Mouse (Mus musculus) cerebellum, adult 8-10 months (tissue): ENCODE data around the gene Pxk.
"Not testable (repeated sequence)": the region's sequence is repeated elsewhere in the genome, so short reads cannot be mapped to it uniquely, and the experiment has no call there.

Experiments
- DNase-seq: peaks from one replicate; pipeline ENCODE4 v3.0.0; 2022

The Pxk gene

GRCm38 (mm10) chr14:8108047-8108446 is 10.0 kb downstream of the Pxk start:
- DNase-seq: no peak

GRCm38 (mm10) chr14:8108976-8109375 is 11.0 kb downstream of the Pxk start:
- no peak for DNase-seq

GRCm38 (mm10) chr14:8111545-8111944 is 13.5 kb downstream of the Pxk start:
- DNase-seq: no peak

GRCm38 (mm10) chr14:8112036-8112435 is 14.0 kb downstream of the Pxk start:
- DNase-seq: no peak

- no peak for DNase-seq
These were observed 15.6 kb downstream of the Pxk start for GRCm38 (mm10) chr14:8113616-8114015.

GRCm38 (mm10) chr14:8114306-8114705 is 16.3 kb downstream of the Pxk start:
- no peak for DNase-seq

- no peak for DNase-seq
These were observed 16.7 kb downstream of the Pxk start for GRCm38 (mm10) chr14:8114756-8115155.

GRCm38 (mm10) chr14:8115772-8116171 is 17.8 kb downstream of the Pxk start:
- DNase-seq: no peak

GRCm38 (mm10) chr14:8117371-8117770 is 19.4 kb downstream of the Pxk start:
- no peak for DNase-seq

GRCm38 (mm10) chr14:8119454-8119853 is 21.4 kb downstream of the Pxk start:
- no peak for DNase-seq

- no peak for DNase-seq
These were observed 21.9 kb downstream of the Pxk start for GRCm38 (mm10) chr14:8119904-8120303.

- DNase-seq: no peak
These were observed 25.1 kb downstream of the Pxk start for GRCm38 (mm10) chr14:8123141-8123540.

GRCm38 (mm10) chr14:8123611-8124010 is 25.6 kb downstream of the Pxk start:
- DNase-seq: not testable (repeated sequence)

GRCm38 (mm10) chr14:8124046-8124881 is 26.3 kb downstream of the Pxk start:
- no peak for DNase-seq

- no peak for DNase-seq
These were observed 30.0 kb downstream of the Pxk start for GRCm38 (mm10) chr14:8127971-8128370.

- no peak for DNase-seq
These were observed 34.8 kb downstream of the Pxk start for GRCm38 (mm10) chr14:8132789-8133188.

GRCm38 (mm10) chr14:8134234-8134633 is 36.2 kb downstream of the Pxk start:
- DNase-seq: no peak

GRCm38 (mm10) chr14:8135130-8135529 is 37.1 kb downstream of the Pxk start:
- DNase-seq: peak; percentile 39

- no peak for DNase-seq
These were observed 42.0 kb downstream of the Pxk start for GRCm38 (mm10) chr14:8139724-8140710.

GRCm38 (mm10) chr14:8141131-8141530 is 43.1 kb downstream of the Pxk start:
- DNase-seq: no peak

GRCm38 (mm10) chr14:8145594-8146558 is 47.9 kb downstream of the Pxk start:
- no peak for DNase-seq

- DNase-seq: no peak
These were observed 48.7 kb downstream of the Pxk start for GRCm38 (mm10) chr14:8146611-8147223.
